Mouse (Mus musculus) lung, adult 2 months (tissue): ENCODE data around the gene Nprl3.

Source experiments
- CTCF ChIP-seq: fragments of 200-500 bp; IDR thresholded peaks from 2 replicates; pipeline ENCODE4 v1.5.1; 2011; ENCODE audit warnings: mild to moderate bottlenecking, low read length, control low read depth; ENCODE audit not compliant: insufficient read depth
- POLR2A ChIP-seq: fragments of 200-500 bp; IDR thresholded peaks from 2 replicates; pipeline ENCODE4 v1.6.1; 2011; ENCODE audit warnings: low read depth, mild to moderate bottlenecking, control low read depth, low read length, borderline replicate concordance; ENCODE audit errors: extremely low read depth

DNA sequence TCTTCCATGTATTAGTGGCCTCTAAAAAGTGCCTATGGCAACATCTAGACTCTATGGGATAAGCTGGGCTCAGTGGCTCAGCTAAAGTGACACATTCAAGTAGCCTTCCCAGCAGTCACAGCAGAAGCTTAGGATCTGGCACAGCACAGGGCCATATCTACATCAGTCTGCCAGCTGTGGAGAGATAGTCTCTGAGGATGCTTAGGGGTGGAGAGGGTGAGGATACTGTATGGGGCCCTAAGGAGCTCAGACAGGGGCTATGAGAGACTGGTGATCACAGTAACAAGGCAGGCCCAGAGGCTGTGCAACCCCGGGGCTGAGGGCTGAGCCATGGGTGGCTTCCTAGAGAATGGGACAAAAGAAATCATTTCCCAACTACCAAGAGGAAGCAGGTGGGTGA is 39.5 kb upstream of the Nprl3 start:
- TF ChIP-seq CTCF: no peak
- TF ChIP-seq POLR2A: no peak
